Mouse (Mus musculus): ENCODE results near the gene Dlgap1. TPM values are rescaled to one million over a fixed set of nuclear protein-coding genes. Genes with fewer than 3 reads are reported as not detected.

The Dlgap1 gene
- polyA plus RNA-seq, 1 experiment from 2014 or later = 2.4 TPM

GRCm38 (mm10) chr17:70707819-70708140 lies 738.9 kb downstream of the Dlgap1 start:
- H3K9me3 ChIP-seq = no peaks in the 10 kb centered on the region
- WGBS = 40% methylated on average over 6 of the region's 6 CpGs
- no peak for DNase-seq (ENCODE audit: low spot score)
- H3K27me3 ChIP-seq (ENCODE audit: insufficient read depth, poor library complexity, severe bottlenecking) = peaks cover 26% of the 10 kb centered on the region
- no peak overlapping the region for H3K27ac ChIP-seq
- H3K4me3 ChIP-seq = no peak overlapping the region
- H3K36me3 ChIP-seq = no peaks in the 10 kb centered on the region
- peaks cover 18% of the 10 kb centered on the region for H3K4me1 ChIP-seq (replicated peaks)

GRCm38 (mm10) chr17:70709545-70709944 lies 740.7 kb downstream of the Dlgap1 start:
- 70% methylated on average over 5 of the region's 5 CpGs for WGBS
- peaks cover 26% of the 10 kb centered on the region for H3K27me3 ChIP-seq (ENCODE audit: insufficient read depth, poor library complexity, severe bottlenecking)
- H3K9me3 ChIP-seq = no peaks in the 10 kb centered on the region
- H3K36me3 ChIP-seq = no peaks in the 10 kb centered on the region
- no peak overlapping the region for H3K4me3 ChIP-seq
- no peak for DNase-seq (ENCODE audit: low spot score)
- H3K27ac ChIP-seq = no peak overlapping the region
- H3K4me1 ChIP-seq (replicated peaks) = peaks cover 18% of the 10 kb centered on the region

- Histone ChIP-seq H3K4me3 (no peak overlapping the region), H3K27me3 (ENCODE audit: insufficient read depth, poor library complexity, severe bottlenecking) (peaks cover 13% of the 10 kb centered on the region; the same call in 1 of the 2 replicates), H3K27ac (no peak overlapping the region), H3K4me1 (replicated peaks) (0 out of 2 replicates have a peak, but pooled peaks cover 5% of the 10 kb centered on the region), H3K36me3 (no peaks in the 10 kb centered on the region), H3K9me3 (no peaks in the 10 kb centered on the region)
- WGBS = 65% methylated on average over 10 of the region's 10 CpGs
- no peak for DNase-seq (ENCODE audit: low spot score)
Measured at GRCm38 (mm10) chr17:70713470-70713869, 744.6 kb downstream of the Dlgap1 start.

- Histone ChIP-seq H3K4me1 (replicated peaks) (peaks cover 11% of the 10 kb centered on the region), H3K4me3 (no peak overlapping the region), H3K27me3 (ENCODE audit: insufficient read depth, poor library complexity, severe bottlenecking) (no peaks in the 10 kb centered on the region), H3K9me3 (no peaks in the 10 kb centered on the region), H3K27ac (peak overlapping the region; percentile 53; the same call in 1 of the 2 replicates), H3K36me3 (no peaks in the 10 kb centered on the region)
- no peak for DNase-seq (ENCODE audit: low spot score)
- WGBS = 89% methylated on average over 11 of the region's 11 CpGs
Measured at GRCm38 (mm10) chr17:70719684-70720324, 750.9 kb downstream of the Dlgap1 start.

- Histone ChIP-seq H3K4me3 (no peak overlapping the region), H3K27ac (no peak overlapping the region), H3K9me3 (no peaks in the 10 kb centered on the region), H3K27me3 (ENCODE audit: insufficient read depth, poor library complexity, severe bottlenecking) (no peaks in the 10 kb centered on the region), H3K4me1 (replicated peaks) (peaks cover 11% of the 10 kb centered on the region), H3K36me3 (no peaks in the 10 kb centered on the region)
- DNase-seq (ENCODE audit: low spot score) = peak; percentile 61
- 21% methylated on average over 8 of the region's 8 CpGs for WGBS
Measured at GRCm38 (mm10) chr17:70720766-70721165, 751.9 kb downstream of the Dlgap1 start.

- no peaks in the 10 kb centered on the region for H3K36me3 ChIP-seq
- no peak for DNase-seq (ENCODE audit: low spot score)
- no peak overlapping the region for H3K27ac ChIP-seq
- no peaks in the 10 kb centered on the region for H3K27me3 ChIP-seq (ENCODE audit: insufficient read depth, poor library complexity, severe bottlenecking)
- no peak overlapping the region for H3K4me3 ChIP-seq
- no peaks in the 10 kb centered on the region for H3K9me3 ChIP-seq
- peaks cover 11% of the 10 kb centered on the region for H3K4me1 ChIP-seq (replicated peaks)
- WGBS = 82% methylated on average over 3 of the region's 3 CpGs
Measured at GRCm38 (mm10) chr17:70722146-70722545, 753.3 kb downstream of the Dlgap1 start.

GRCm38 (mm10) chr17:70728719-70729281 lies 759.9 kb downstream of the Dlgap1 start:
- no peaks in the 10 kb centered on the region for H3K36me3 ChIP-seq
- no peak overlapping the region for H3K4me3 ChIP-seq
- 81% methylated on average over 5 of the region's 5 CpGs for WGBS
- H3K27me3 ChIP-seq (ENCODE audit: insufficient read depth, poor library complexity, severe bottlenecking) = no peaks in the 10 kb centered on the region
- DNase-seq (ENCODE audit: low spot score) = no peak
- no peaks in the 10 kb centered on the region for H3K4me1 ChIP-seq (replicated peaks)
- H3K27ac ChIP-seq = no peak overlapping the region
- no peaks in the 10 kb centered on the region for H3K9me3 ChIP-seq

GRCm38 (mm10) chr17:70734728-70735127 lies 765.9 kb downstream of the Dlgap1 start:
- DNase-seq (ENCODE audit: low spot score) = no peak
- WGBS = 94% methylated on average over 3 of the region's 3 CpGs
- Histone ChIP-seq H3K4me3 (no peak overlapping the region), H3K4me1 (replicated peaks) (peaks cover 26% of the 10 kb centered on the region), H3K9me3 (no peaks in the 10 kb centered on the region), H3K36me3 (no peaks in the 10 kb centered on the region), H3K27ac (no peak overlapping the region), H3K27me3 (ENCODE audit: insufficient read depth, poor library complexity, severe bottlenecking) (no peaks in the 10 kb centered on the region)

GRCm38 (mm10) chr17:70735396-70735795 lies 766.5 kb downstream of the Dlgap1 start:
- WGBS = 86% methylated on average over 3 of the region's 3 CpGs
- H3K27me3 ChIP-seq (ENCODE audit: insufficient read depth, poor library complexity, severe bottlenecking) = no peaks in the 10 kb centered on the region
- H3K27ac ChIP-seq = no peak overlapping the region
- H3K9me3 ChIP-seq = no peaks in the 10 kb centered on the region
- no peak for DNase-seq (ENCODE audit: low spot score)
- peaks cover 26% of the 10 kb centered on the region for H3K4me1 ChIP-seq (replicated peaks)
- H3K36me3 ChIP-seq = no peaks in the 10 kb centered on the region
- H3K4me3 ChIP-seq = no peak overlapping the region

- 4% methylated on average over 6 of the region's 6 CpGs for WGBS
- peak overlapping the region; percentile 40 for H3K4me3 ChIP-seq
- peak; percentile 63 for DNase-seq (ENCODE audit: low spot score)
Measured at GRCm38 (mm10) chr17:70737424-70737823, 768.6 kb downstream of the Dlgap1 start.

GRCm38 (mm10) chr17:70738168-70738854 lies 769.4 kb downstream of the Dlgap1 start:
- Histone ChIP-seq H3K36me3 (no peaks in the 10 kb centered on the region), H3K27me3 (ENCODE audit: insufficient read depth, poor library complexity, severe bottlenecking) (no peaks in the 10 kb centered on the region), H3K4me3 (peak overlapping the region; percentile 40), H3K9me3 (no peaks in the 10 kb centered on the region), H3K4me1 (replicated peaks) (peaks cover 29% of the 10 kb centered on the region), H3K27ac (peak overlapping the region; percentile 86)
- WGBS = 2% methylated on average over 17 of the region's 17 CpGs
- DNase-seq (ENCODE audit: low spot score) = peak; percentile 92

More at GRCm38 (mm10) chr17:70737424-70737823, 768.6 kb downstream of the Dlgap1 start:
- Histone ChIP-seq H3K4me1 (replicated peaks) (peaks cover 26% of the 10 kb centered on the region), H3K27me3 (ENCODE audit: insufficient read depth, poor library complexity, severe bottlenecking) (no peaks in the 10 kb centered on the region), H3K36me3 (no peaks in the 10 kb centered on the region), H3K27ac (peak overlapping the region; percentile 86), H3K9me3 (no peaks in the 10 kb centered on the region)

GRCm38 (mm10) chr17:70739346-70739745 lies 770.5 kb downstream of the Dlgap1 start:
- no peak overlapping the region for H3K4me3 ChIP-seq
- WGBS = 85% methylated on average over 6 of the region's 6 CpGs
- no peaks in the 10 kb centered on the region for H3K36me3 ChIP-seq
- no peak for DNase-seq (ENCODE audit: low spot score)
- H3K4me1 ChIP-seq (replicated peaks) = peaks cover 32% of the 10 kb centered on the region
- H3K27ac ChIP-seq = no peak overlapping the region
- H3K9me3 ChIP-seq = no peaks in the 10 kb centered on the region
- no peaks in the 10 kb centered on the region for H3K27me3 ChIP-seq (ENCODE audit: insufficient read depth, poor library complexity, severe bottlenecking)

GRCm38 (mm10) chr17:70741696-70742095 lies 772.8 kb downstream of the Dlgap1 start:
- Histone ChIP-seq H3K9me3 (no peaks in the 10 kb centered on the region), H3K36me3 (no peaks in the 10 kb centered on the region), H3K4me3 (no peak overlapping the region), H3K27ac (peak overlapping the region; percentile 12; the same call in 1 of the 2 replicates), H3K27me3 (ENCODE audit: insufficient read depth, poor library complexity, severe bottlenecking) (0 out of 2 replicates have a peak, but pooled peaks cover 6% of the 10 kb centered on the region), H3K4me1 (replicated peaks) (peaks cover 46% of the 10 kb centered on the region)
- no peak for DNase-seq (ENCODE audit: low spot score)
- whole genome bisulfite sequencing = 80% methylated on average over 1 of the region's 1 CpGs
